Mouse (Mus musculus) E14TG2a.4 (cell line): Measurements from ENCODE around the gene Vasp.

Experiments
- CTCF ChIP-seq: conservative IDR thresholded peaks from 2 replicates; pipeline ENCODE4 v1.5.1; 2014; ENCODE audit warnings: low read length
- NANOG ChIP-seq: IDR thresholded peaks from 2 replicates; pipeline ENCODE4 v1.6.1; 2014; ENCODE audit warnings: borderline replicate concordance, low read length, mixed read lengths
- POU5F1 ChIP-seq: IDR thresholded peaks from 2 replicates; pipeline ENCODE4 v1.6.1; 2014; ENCODE audit warnings: low read length, borderline replicate concordance

DNA sequence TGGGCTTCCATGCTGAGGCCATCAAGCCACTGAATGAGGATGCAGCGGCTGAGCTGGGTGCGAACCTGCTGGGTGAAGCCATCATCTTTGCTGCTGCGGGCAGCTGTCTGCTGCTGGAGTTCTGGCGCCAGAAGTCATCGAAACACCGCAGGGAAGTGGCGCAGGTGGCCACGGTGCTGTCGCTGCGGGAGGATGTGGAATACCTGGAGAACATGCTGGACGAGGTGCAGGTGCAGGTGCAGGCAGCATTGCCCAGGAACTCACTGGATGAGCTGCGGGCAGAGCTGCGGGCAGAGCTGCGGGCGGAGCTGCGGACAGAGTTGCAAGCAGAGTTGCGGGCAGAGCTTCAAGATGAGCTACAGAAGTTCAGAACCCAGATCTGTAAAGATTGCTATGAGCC, 16.2 kb downstream of the Vasp start:
- no peak for TF ChIP-seq CTCF
- TF ChIP-seq NANOG = no peak
- no peak for TF ChIP-seq POU5F1
